ENCODE assay signal across 9 mouse cellular contexts in the genomic region with DNA sequence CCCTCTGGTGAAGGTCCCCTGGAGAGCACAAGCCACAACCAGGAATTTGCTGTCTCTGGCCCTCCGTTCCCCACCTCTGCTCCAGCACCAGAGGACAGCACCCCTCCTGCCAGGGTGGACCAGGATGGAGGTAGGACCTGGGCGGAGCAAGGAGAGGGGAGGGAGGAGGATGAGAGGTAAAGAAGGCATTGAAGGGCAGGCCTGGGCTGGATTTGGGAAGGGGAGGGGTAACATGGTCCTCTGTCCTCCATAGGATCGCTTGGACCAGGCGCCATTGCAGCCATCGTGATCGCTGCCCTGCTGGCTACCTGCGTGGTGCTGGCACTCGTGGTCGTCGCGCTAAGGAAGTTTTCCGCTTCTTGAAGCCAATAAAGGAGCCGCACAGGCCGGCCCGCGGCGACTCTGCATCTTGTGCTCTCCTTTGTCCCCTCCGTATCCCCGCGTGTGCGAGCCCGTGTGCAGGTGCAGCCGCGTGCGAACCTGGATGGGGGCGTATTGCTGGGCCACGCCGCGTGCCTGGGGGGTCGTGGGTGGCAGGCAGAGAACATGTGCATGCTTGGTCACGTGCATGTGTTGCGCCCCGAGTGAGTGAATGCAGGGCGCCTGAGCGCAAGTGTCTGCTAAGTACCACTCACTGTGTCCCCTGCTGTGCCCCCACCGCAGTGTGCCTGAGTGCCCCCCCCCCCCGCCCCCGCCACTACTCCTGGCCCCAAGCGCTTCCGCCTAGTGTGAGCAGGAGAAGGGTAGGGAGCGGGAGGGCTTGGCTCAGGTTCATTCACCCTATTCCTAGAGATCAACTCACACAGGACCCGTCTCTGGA. TPM values are rescaled to one million over a fixed set of nuclear protein-coding genes. Genes with fewer than 3 reads are reported as not detected.
DNase-seq lines count a peak whose midpoint lies in the region; ATAC-seq and TF ChIP-seq lines count a peak whose summit lies in the region.
"Had no signal": no experiment of that assay in that cellular context is flagged by ENCODE, and none has a peak within 500 bp of the region (broad histone marks: within the 10 kb centered on the region; RNA-seq: fewer than 3 reads in every experiment).

No protein-coding gene starts in this region.

- H3K9ac ChIP-seq in liver, embryonic 11.5 days (ENCODE audit: low read depth, low read length), result no peak overlapping the region
- H3K9ac ChIP-seq in liver, postnatal 0 days (replicated peaks), result no peak overlapping the region
- no peak overlapping the region for H3K9ac ChIP-seq in embryonic facial prominence, embryonic 15.5 days

- peak overlapping the region; percentile 28; the same call in 1 of the 2 replicates for H3K4me3 ChIP-seq in liver, embryonic 11.5 days (ENCODE audit: low read depth, low read length)
- no peak overlapping the region for H3K4me3 ChIP-seq in liver, postnatal 0 days (ENCODE audit: low read depth, low read length)
- H3K4me3 ChIP-seq in embryonic facial prominence, embryonic 15.5 days (replicated peaks), result peak overlapping the region; percentile 30

- no peaks in the 10 kb centered on the region for H3K4me1 ChIP-seq in liver, embryonic 11.5 days (replicated peaks; ENCODE audit: control insufficient read depth, insufficient read depth, low read length)
- peaks cover 5% of the 10 kb centered on the region for H3K4me1 ChIP-seq in liver, postnatal 0 days (ENCODE audit: insufficient read depth)
- peaks cover 8% of the 10 kb centered on the region; the same call in 1 of the 2 replicates for H3K4me1 ChIP-seq in embryonic facial prominence, embryonic 15.5 days

- TF ChIP-seq CTCF in liver, postnatal 0 days (IDR thresholded peaks at IDR 0.05; ENCODE audit: low read depth), result no peak

- H3K27me3 ChIP-seq in liver, embryonic 11.5 days (replicated peaks; ENCODE audit: control insufficient read depth, insufficient read depth, low read length), result peaks cover 38% of the 10 kb centered on the region
- peaks cover 8% of the 10 kb centered on the region; the same call in 1 of the 2 replicates for H3K27me3 ChIP-seq in liver, postnatal 0 days (ENCODE audit: insufficient read depth, low read length)
- peaks cover 31% of the 10 kb centered on the region for H3K27me3 ChIP-seq in embryonic facial prominence, embryonic 15.5 days

- no peak for TF ChIP-seq EP300 in liver, postnatal 0 days (IDR thresholded peaks at IDR 0.05; ENCODE audit: low read depth)

- no peak overlapping the region for H3K27ac ChIP-seq in liver, embryonic 11.5 days (ENCODE audit: low read depth, low read length)
- no peak overlapping the region for H3K27ac ChIP-seq in liver, postnatal 0 days (ENCODE audit: low read depth)
- H3K27ac ChIP-seq in embryonic facial prominence, embryonic 15.5 days (replicated peaks), result no peak overlapping the region

- 6% methylated on average over 42 of the region's 42 CpGs for WGBS in liver, embryonic 11.5 days
- 8% methylated on average over 37 of the region's 42 CpGs for WGBS in liver, postnatal 0 days (ENCODE audit: insufficient replicate concordance)
- WGBS in embryonic facial prominence, embryonic 15.5 days, result 2% methylated on average over 42 of the region's 42 CpGs

- no peak; the same call in 1 of the 2 replicates for ATAC-seq in liver, embryonic 11.5 days (replicated peaks; ENCODE audit: low FRiP score)
- no peak for ATAC-seq in liver, postnatal 0 days
- no peak for ATAC-seq in embryonic facial prominence, embryonic 15.5 days (ENCODE audit: insufficient number of reproducible peaks, low FRiP score, low TSS enrichment, low read depth)

- H3K4me2 ChIP-seq in liver, embryonic 11.5 days, result peak overlapping the region; percentile 52
- H3K4me2 ChIP-seq in liver, postnatal 0 days (ENCODE audit: low read depth, low read length), result no peak overlapping the region
- peak overlapping the region; percentile 60 for H3K4me2 ChIP-seq in embryonic facial prominence, embryonic 15.5 days (replicated peaks)

- H3K9me3 ChIP-seq in liver, embryonic 11.5 days (ENCODE audit: control insufficient read depth, low read length), result no peaks in the 10 kb centered on the region
- no peaks in the 10 kb centered on the region for H3K9me3 ChIP-seq in liver, postnatal 0 days (ENCODE audit: low read length)
- H3K9me3 ChIP-seq in embryonic facial prominence, embryonic 15.5 days (replicated peaks), result no peaks in the 10 kb centered on the region

- DNase-seq in liver, embryonic 11.5 days (ENCODE audit: low spot score), result no peak
- DNase-seq in liver, postnatal 0 days, result no peak
- DNase-seq in layer of hippocampus, adult 18-20 months (ENCODE audit: low spot score in 2 of 2), result peak; percentile 51 to 66
- DNase-seq in neural tube, embryonic 10.5 days (ENCODE audit: extremely low spot score, low spot score), result peak; percentile 24
- DNase-seq in adrenal gland, adult 8-10 months, result no peak
- DNase-seq in gastrocnemius, postnatal 10 days, result no peak
- no peak for DNase-seq in gastrocnemius, postnatal 25 days

- no peaks in the 10 kb centered on the region for H3K36me3 ChIP-seq in liver, embryonic 11.5 days (ENCODE audit: control insufficient read depth, insufficient read depth, low read length)
- 0 out of 2 replicates have a peak, but pooled peaks cover under 1% of the 10 kb centered on the region for H3K36me3 ChIP-seq in liver, postnatal 0 days (replicated peaks; ENCODE audit: insufficient read depth, low read length)
- no peaks in the 10 kb centered on the region for H3K36me3 ChIP-seq in embryonic facial prominence, embryonic 15.5 days

RNA-seq across cellular contexts. Expression of a gene that starts 5.2 kb away (rescaled TPM):
- polyA plus RNA-seq in liver, embryonic 11.5 days (2014; fragmentation: Nextera tagmentation; extraction: Ambion mirVana), result not detected in 2 replicates
- 0.25 and 0.34 TPM in 2 replicates for polyA plus RNA-seq in liver, postnatal 0 days (2015; fragmentation: Nextera tagmentation; extraction: Ambion mirVana)
- polyA plus RNA-seq in embryonic facial prominence, embryonic 15.5 days (2015; fragmentation: Nextera tagmentation; extraction: Ambion mirVana), result 10.8 and 20.4 TPM in 2 replicates
- total RNA-seq in layer of hippocampus, adult 18-20 months (2021), result not detected
- total RNA-seq in adrenal gland, adult 8-10 months (2022), result not detected
- total RNA-seq in gastrocnemius, postnatal 10 days (2021), result not detected
- not detected for total RNA-seq in gastrocnemius, postnatal 25 days (2021)
- total RNA-seq: liver, adult 2 months had no signal

RNA-seq across cellular contexts. Expression of a gene that starts 34.4 kb away (rescaled TPM):
- 0.16 and 0.60 TPM in 2 replicates for polyA plus RNA-seq in liver, embryonic 11.5 days (2014; fragmentation: Nextera tagmentation; extraction: Ambion mirVana)
- polyA plus RNA-seq in liver, postnatal 0 days (2015; fragmentation: Nextera tagmentation; extraction: Ambion mirVana), result 0.54 and 0.67 TPM in 2 replicates
- 0.21 and 0.51 TPM in 2 replicates for polyA plus RNA-seq in embryonic facial prominence, embryonic 15.5 days (2015; fragmentation: Nextera tagmentation; extraction: Ambion mirVana)
- total RNA-seq in layer of hippocampus, adult 18-20 months (2021), result under 1 TPM; 0.43 to 0.69 TPM
- not detected for total RNA-seq in adrenal gland, adult 8-10 months (2022)
- 10 to 100 TPM; 14.1 to 15.6 TPM for total RNA-seq in gastrocnemius, postnatal 10 days (2021)
- 10 to 100 TPM; 15.8 to 18.7 TPM for total RNA-seq in gastrocnemius, postnatal 25 days (2021)

Comparison
In these comparisons a context has a peak if more than half of its experiments do, and no peak if none do; other contexts are left out.
1. DNase-seq: peak in layer of hippocampus, adult 18-20 months (2 of 2) and neural tube, embryonic 10.5 days (single experiment); none in liver, embryonic 11.5 days (single experiment), liver, postnatal 0 days (single experiment), adrenal gland, adult 8-10 months (single experiment), gastrocnemius, postnatal 10 days (single experiment) and gastrocnemius, postnatal 25 days (single experiment).
2. RNA of a gene that starts 34.4 kb away (total RNA-seq): 15.8 to 18.7 TPM in gastrocnemius, postnatal 25 days and 14.1 to 15.6 TPM in gastrocnemius, postnatal 10 days; 0.43 to 0.69 TPM in layer of hippocampus, adult 18-20 months and not detected in adrenal gland, adult 8-10 months; every median in the first group is over 4 times any median in the second.